Mouse (Mus musculus) ovary, adult 18-20 months (tissue): ENCODE results near the gene Cdc14a.
A peak's percentile ranks its signal among the peaks of the same experiment; 100 is the strongest.

Experiments used
- DNase-seq: peaks from one replicate; pipeline ENCODE4 v3.0.0; 2022; ENCODE audit warnings: low spot score, mixed read lengths

The Cdc14a gene

GRCm38 (mm10) chr3:116327616-116328004, 96.2 kb downstream of the Cdc14a start:
- no peak for DNase-seq

DNA sequence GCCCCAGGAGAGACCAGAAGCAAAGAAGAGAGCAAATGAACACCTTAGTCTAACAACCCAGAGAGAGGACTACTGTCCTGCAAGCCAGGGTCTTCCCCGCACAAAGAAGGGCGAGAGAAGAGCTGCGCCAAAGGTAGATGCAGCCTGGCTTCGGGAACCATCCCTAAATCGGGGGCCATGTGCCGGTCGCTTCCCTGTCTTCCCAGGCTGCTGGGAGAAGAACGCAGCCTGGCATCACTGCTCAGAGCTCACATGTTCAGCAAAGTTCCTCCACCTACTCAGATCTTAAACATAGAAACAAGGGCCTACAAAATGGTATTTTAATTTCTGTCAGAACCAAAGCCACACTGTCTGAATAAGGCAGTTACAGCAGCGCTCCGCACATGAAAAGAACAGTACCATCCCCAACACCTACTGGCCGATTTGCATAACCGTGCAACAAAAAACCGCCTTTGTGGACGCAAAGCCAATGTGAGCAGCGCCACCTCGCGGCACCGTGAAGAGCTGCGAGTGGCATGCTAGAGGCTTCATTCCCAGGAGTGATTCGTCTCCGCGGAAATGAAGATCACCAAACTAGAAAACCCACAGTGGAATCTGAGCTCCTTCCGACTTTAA, 96.7 kb downstream of the Cdc14a start:
- DNase-seq = peak; percentile 66

GRCm38 (mm10) chr3:116325501-116325900, 98.3 kb downstream of the Cdc14a start:
- no peak for DNase-seq

DNA sequence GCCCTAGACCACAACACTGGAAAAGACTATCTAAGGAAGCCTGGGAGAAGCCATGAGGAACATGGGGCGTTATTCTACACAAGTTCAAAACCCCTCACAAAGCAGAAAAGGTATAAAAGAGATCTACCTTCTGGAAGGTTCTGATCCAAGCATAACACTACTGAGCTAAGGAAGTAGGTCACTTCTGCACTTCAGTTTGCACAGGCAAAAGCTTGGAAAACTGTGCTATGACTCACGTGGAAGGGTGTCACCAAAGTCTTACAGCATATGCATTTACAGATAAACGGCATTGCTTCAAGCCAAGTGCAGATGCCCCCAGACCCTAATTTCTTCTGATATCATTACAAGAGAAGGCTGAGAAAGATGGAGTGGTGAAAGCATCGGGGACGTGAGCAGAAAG, 104.1 kb downstream of the Cdc14a start:
- DNase-seq = no peak

DNA sequence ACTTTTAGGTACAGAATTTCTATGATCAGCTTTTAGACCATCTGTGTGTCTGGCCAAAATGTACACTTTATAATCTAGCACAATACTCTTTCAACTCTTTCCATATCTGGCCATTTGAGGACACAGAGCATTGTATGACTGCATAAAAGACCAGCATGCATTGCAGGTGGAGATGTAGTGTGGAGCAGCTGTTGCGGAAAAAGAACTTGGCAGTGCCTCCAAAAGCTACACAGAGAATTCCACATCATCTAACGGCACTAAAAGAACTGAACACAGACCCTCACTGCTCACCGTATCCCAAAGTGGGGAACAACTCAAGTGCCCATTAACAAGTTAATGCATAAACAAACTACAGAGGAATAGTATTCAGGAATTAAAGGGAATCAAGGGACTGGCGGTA, 112.0 kb downstream of the Cdc14a start:
- DNase-seq = no peak

DNA sequence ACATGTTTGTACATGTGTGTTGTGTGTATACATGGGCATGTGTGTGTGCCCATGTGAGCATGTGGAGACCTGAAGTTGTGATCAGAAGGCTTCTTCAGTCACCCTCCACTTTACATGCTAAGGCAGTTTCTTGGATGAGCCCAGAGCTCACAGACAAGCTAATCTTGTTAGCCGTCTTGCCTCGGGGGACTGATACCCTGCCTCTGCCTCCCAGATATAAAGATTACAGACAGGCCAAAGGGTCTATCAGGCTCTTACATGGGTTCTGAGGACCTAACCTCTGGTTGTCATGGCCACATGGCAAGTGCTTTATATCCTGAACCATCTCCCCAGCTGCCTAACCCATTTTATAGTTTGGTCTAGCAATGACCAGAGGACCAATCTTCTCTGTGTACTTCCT, 112.7 kb downstream of the Cdc14a start:
- DNase-seq = no peak

- DNase-seq = no peak
Measured at GRCm38 (mm10) chr3:116310672-116311071, 113.2 kb downstream of the Cdc14a start.

- DNase-seq = no peak
Measured at GRCm38 (mm10) chr3:116310033-116310432, 113.8 kb downstream of the Cdc14a start.

GRCm38 (mm10) chr3:116304800-116305753, 118.8 kb downstream of the Cdc14a start:
- DNase-seq = no peak

GRCm38 (mm10) chr3:116302581-116302980, 121.3 kb downstream of the Cdc14a start:
- no peak for DNase-seq

GRCm38 (mm10) chr3:116301754-116302153, 122.1 kb downstream of the Cdc14a start:
- no peak for DNase-seq

- no peak for DNase-seq
Measured at GRCm38 (mm10) chr3:116298727-116299126, 125.1 kb downstream of the Cdc14a start.

DNA sequence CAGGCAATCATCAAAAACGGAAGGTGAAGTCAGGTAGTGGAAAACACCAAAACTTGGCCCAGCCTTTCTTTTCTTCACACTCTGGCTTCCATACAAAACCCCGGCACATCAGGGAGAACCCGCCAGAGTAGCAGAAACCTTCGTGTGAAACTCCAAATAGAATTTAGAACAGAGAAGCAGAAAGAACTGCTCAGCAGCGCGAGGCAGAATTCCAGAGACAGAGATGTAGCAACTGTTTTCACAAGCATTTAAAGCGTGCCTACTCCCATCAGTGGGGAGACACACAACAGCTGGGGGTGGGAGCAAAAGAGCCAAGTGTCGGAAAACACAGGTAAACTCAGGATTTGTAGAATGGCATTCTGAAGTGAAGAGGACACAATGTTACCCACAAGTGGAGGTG, 125.8 kb downstream of the Cdc14a start:
- no peak for DNase-seq

- DNase-seq = no peak
Measured at GRCm38 (mm10) chr3:116297170-116297569, 126.7 kb downstream of the Cdc14a start.

DNA sequence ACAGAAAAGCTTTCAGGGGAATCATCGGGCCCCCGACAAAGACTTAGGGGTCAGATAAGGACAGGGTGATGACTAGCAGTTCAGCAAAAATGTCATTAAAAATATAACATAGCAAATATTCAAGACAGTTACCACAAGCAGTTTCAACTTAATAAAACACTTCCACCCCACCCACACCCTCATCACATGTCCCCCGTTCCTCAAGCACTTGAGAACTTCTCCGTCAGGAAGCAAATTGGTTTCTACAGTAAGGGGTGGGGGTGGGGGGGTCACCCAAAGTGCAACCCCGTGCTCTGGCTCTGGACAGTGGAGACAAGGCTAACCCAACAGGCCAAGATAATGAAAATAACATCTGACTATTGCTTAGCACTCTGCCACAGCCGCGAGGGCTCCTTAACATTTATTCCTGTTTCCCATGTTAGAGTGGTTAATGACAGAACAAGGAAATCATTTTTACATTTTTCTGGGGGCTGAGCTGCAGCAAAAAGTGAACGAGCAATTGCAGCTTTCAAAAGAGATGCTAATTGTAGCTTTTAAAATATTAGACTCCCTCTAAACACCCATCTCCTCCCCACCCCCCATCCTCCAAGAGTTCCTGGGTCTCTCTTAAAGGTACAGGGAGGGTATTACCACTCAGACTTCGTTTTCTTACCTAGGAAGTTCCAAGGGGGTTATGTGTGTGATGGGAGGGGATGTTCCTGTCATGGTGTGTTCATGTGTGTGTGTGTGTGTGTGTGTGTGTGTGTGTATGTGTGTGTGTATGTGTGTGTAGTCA, 133.6 kb downstream of the Cdc14a start:
- no peak for DNase-seq

GRCm38 (mm10) chr3:116288833-116289232, 135.0 kb downstream of the Cdc14a start:
- no peak for DNase-seq

DNA sequence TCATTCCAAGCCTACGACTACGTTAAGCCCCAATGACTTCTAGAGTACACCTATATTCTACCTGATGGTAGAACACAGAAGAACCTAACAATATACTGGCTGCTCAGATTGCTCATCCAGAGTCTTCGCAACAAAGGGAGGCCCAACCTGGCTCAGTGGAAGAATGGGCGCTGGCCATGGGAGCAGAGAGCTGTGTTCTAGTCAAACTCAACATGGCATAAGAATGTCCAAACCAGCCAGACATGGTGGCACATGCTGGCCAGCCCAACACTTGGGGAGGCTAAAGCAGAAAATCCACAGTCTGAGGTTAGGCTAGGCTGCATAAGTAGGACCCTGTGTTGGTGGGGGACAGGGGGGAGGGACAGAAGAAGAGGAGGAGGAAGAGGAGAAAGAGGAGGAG, 139.1 kb downstream of the Cdc14a start:
- no peak for DNase-seq

DNA sequence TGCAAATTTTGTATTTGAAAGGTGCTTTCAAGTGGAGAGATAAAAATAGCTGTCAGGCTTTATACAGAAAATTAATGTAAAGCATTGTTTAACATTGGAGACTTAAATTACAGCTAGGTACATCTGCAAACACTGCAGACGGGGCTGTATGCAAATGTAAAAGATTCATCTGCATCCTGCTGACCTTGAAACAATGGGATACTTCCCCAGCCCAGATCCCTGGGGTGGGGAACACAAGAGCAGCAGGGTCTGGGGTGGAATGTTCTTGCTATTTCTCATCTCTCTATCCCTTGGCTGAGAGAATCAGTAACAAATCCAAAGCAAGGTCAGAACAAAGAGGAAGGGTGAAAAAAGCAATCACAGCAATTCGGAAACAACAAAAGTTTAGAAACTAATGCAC, 139.8 kb downstream of the Cdc14a start:
- DNase-seq = no peak

GRCm38 (mm10) chr3:116281663-116282062, 142.2 kb downstream of the Cdc14a start:
- no peak for DNase-seq

- DNase-seq = no peak
Measured at GRCm38 (mm10) chr3:116277146-116277545, 146.7 kb downstream of the Cdc14a start.

DNA sequence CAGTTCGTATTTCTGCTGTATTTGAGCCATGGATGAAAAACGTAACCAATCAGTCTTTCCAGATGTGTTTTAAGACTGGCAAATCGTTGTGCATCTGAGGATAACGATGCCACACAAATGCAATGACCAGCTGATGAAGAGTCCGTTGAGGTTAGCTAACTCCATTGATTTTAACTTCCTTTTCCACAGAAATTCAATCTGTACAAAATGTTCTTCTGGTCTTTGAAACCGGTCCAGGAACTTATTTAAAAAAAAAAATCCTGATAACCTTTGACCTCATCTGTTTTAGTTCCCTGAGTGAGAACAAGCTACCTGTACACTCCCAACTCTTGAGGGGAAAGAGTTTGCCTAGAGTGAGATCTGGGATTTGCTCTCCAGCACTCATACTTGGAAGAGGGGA, 152.2 kb downstream of the Cdc14a start:
- DNase-seq = no peak

GRCm38 (mm10) chr3:116267036-116267654, 156.7 kb downstream of the Cdc14a start:
- DNase-seq = no peak
